Mouse (Mus musculus) lung, postnatal 0 days (tissue): ENCODE data around the gene Cyp1a1.

ENCODE experiments used
- CTCF ChIP-seq: IDR thresholded peaks from 2 replicates; pipeline ENCODE4 v1.5.1; 2016; ENCODE audit warnings: antibody characterized with exemption, mild to moderate bottlenecking
- EP300 ChIP-seq: IDR thresholded peaks from 2 replicates; pipeline ENCODE4 v1.6.1; 2016; ENCODE audit warnings: antibody characterized with exemption, mild to moderate bottlenecking, control low read depth

GRCm38 (mm10) chr9:57681411-57681810 lies 6.3 kb upstream of the Cyp1a1 start:
- TF ChIP-seq EP300 (no peak), CTCF (no peak)
